Mouse (Mus musculus) testis, postnatal 14 days (tissue): ENCODE results near the gene Ube2b.

Experiments
- DNase-seq: peaks from one replicate; pipeline ENCODE4 v3.0.0; 2021; ENCODE audit warnings: low spot score

Ube2b gene

GRCm38 (mm10) chr11:51967443-51968401 lies 32.8 kb downstream of the Ube2b start, which contains the start of gene Cdkn2aipnl:
TSS of gene Cdkn2aipnl (plus strand) at chr11:51967661.
- peak; percentile 93 for DNase-seq

GRCm38 (mm10) chr11:51966651-51967050 lies 33.9 kb downstream of the Ube2b start:
- DNase-seq: no peak

DNA sequence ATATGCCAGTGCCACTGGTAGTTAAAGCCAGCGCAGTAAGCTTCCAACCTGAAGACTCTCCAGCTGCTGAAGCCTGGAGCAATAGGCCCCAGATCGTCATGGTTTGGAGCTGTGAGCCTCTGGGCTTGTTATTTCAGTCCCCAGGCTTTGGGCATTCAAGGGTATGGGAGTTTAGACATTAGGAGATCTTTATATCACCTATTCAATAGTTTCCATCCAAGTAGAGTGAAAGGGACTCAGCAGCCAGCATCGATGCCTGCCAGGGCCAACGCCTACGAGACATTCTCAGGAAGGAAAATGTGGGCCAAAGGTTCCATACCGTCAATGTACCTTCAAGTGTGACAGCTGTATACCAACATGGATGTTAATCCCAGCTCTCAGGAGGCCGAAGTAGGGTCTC lies 38.3 kb downstream of the Ube2b start:
- no peak for DNase-seq

DNA sequence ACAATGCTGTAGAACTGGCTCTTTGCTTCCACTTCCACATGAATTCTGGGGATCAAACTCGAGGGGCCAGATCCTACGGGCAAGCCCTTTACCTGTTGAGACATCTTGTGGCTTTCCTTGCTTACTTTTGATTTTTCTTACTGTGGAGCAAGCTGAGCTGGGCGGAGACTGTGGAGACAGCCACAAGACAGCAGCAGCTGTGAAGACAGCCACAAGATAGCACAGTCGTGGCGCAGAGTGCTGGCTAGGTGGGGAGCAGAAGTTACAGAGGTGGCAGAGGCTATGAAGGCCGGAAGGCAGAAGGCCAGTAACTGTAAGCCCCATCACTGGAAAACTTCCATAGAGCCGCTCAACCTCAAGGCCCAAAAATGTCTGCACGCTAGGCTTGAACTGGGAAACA lies 38.8 kb downstream of the Ube2b start:
- DNase-seq: no peak

GRCm38 (mm10) chr11:51960967-51961471 lies 39.5 kb downstream of the Ube2b start:
- no peak for DNase-seq

DNA sequence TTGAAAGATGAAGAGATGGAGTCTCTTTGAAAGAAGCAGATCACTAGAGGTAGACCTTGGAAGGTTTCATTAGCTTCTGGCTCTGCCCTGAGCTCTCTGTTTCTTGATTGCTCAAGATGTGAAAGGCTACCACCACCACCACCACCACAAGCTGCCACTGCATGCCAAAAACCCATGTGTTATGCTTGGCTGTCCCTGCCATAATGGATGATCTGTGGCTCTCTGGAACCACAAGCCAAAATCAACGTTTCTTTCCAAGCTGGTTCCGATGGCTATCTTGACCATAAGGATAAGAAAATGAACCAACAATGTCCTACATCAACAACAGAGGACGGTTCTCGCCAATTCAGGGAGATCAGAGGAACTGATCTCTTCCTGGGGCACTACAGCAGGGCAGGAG lies 40.5 kb downstream of the Ube2b start:
- DNase-seq: no peak

- DNase-seq: no peak
Measured at GRCm38 (mm10) chr11:51959511-51959910, 41.1 kb downstream of the Ube2b start.

DNA sequence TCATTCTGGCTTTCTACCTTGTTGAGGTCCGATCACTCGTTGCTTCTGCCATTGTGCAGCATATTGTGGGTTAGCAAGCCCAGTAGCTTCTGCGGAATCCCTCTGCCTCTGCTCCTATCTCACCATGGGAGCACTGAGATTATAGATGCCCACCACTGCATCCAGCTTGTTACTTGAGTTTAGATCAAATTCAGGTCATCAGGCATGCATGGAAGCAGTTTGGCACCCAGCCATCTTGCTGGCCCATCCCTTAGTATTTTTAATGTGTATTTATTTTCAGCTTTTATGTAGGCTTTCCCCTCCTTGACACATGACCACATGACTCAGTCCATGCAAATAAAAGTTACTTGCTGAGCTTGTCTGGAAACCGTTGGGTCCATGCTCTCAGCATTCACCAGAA lies 42.8 kb downstream of the Ube2b start:
- no peak for DNase-seq

GRCm38 (mm10) chr11:51956112-51956511 lies 44.5 kb downstream of the Ube2b start:
- DNase-seq: no peak

DNA sequence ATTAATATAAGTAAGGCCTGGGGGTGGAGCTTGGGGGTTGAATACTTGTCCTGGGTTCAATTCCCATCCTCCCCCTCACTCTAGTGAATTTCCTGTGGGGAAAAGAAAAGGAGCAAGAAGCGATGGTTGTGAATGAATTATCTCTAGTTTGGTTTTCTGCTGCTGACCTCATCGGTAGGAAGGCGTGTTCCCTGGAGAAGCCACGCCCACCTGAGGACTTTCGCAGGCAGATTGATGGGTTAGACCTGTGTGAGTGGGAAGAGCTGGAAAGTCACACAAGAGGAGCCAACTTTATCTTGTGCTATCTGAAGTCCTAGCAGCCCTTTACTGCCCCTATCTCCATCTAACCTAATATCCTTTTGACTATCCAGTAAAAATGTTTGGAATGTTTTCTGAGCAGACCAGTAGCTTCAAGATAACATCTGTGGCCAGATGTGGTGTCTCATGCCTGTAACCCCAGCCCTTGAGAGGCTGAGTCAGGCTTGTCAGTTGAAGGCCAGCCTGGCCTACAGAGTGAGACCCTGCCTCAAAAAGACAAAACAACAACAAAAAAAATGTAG lies 48.6 kb downstream of the Ube2b start:
- DNase-seq: no peak

DNA sequence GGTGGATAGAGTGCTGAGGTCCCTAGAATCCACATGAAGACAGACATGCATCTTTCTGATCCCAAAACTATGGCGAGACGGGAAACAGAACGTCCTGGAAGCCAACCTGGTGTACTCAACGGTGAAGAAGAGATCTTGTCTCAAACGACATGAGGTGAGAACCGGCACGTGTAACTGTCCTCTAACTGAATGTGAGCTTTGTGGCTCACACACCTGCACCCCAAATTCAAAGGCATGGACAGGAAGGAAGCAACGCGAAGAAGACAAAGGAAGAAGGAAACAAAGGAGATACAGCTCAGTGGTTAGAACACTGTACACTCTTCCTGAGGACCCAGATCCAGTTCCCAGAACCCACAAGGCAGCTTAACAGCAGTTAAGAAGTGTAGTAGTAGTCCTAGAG lies 50.6 kb downstream of the Ube2b start:
- no peak for DNase-seq

GRCm38 (mm10) chr11:51949155-51949840 lies 51.3 kb downstream of the Ube2b start:
- no peak for DNase-seq

DNA sequence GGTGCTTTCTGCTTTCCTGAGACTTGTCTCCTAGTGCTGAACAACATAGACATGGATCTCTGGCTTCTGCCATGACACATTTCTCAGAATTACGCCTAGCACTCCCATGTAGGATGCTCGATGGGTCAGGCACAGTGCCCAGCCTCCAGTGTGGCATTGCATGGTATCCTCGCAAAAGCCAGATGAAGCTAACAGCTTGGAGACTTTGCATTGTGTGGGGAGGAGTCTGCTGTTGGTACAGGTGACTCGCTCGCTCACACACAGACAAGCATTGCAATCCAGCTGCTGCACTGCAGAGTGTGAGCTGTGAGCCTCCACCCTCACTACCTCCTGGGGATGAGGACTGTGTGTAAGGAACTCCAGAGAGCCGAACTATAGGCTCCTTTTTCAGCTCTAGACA lies 54.4 kb downstream of the Ube2b start:
- DNase-seq: no peak

DNA sequence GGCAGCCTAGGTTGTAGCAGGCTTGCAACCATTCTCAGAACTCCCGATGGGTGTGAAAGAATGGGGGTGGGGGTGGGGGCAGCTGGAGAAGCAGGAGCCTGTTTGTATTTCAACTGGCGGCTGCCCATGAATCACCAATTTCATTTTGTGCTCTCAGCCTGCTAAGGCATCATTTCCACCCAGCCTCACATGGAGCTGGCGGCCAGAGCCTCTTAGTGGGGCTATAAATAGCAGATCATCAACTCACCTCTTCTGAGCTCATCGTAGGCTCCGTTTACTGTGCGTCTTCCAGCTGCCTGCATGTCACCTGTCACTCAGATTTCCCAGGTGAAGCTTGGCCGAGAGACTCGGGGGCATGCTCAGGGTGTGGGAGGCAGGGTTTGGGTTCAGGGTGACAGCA lies 55.0 kb downstream of the Ube2b start:
- DNase-seq: no peak

GRCm38 (mm10) chr11:51944239-51944638 lies 56.3 kb downstream of the Ube2b start:
- no peak for DNase-seq

DNA sequence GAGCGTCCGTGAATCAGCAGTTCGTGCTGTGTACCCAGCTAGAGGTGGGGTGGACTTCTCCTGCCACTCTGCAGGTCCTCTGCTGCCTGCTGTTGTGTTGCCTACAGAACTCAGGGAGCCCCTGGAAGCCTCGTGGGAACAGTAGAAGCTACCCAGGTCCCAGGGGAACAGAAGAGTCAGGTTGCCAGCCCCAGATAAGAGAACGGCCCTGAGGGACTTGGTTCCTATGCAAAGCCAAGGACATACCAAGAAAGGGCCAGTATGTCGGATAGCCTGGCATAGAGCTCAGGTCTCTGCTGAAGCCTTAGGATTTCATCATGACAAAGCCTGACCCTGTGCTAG lies 57.1 kb downstream of the Ube2b start:
- no peak for DNase-seq

DNA sequence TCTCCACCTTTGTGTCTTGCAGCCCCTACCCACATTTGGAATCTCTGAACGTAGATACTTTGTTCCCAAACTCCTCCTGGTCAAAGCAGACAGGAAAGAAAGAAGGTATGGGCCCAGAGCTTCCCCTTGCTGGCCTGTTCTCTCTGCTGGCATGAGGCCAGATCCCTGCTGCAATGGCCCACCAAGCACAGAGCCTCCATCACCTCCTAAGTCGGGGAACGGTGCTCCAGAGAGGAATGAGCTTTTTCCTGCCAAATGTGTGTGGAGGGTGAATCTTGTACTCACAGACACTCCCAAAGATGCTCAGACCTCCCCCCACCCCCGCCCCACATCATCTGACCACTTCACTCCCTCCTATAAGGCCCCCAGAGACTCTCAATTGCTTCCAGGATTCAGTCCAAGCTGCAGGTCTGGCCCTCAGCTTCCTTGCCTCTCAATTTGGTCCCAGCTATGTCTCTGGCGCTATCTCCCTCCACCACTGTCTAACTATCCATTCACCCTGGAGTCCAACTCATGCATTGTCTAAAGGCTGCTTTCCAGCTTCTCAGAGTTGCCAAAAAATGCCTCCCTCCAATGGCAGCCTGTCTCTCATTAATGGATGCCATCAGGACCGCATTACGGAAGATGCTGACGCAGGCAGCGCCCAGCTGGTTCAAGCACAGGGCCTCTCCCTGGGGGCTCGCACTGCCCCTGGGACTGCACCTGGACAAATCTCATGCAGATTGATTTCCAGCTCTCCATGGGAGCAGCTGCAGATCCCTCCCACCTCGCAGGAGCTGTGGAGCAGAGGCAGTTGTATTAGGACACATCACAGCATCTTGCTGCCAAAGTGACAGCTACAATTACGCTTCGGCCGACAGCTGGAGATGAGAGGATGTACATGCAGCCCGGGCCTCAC lies 57.7 kb downstream of the Ube2b start:
- DNase-seq: peak; percentile 30

DNA sequence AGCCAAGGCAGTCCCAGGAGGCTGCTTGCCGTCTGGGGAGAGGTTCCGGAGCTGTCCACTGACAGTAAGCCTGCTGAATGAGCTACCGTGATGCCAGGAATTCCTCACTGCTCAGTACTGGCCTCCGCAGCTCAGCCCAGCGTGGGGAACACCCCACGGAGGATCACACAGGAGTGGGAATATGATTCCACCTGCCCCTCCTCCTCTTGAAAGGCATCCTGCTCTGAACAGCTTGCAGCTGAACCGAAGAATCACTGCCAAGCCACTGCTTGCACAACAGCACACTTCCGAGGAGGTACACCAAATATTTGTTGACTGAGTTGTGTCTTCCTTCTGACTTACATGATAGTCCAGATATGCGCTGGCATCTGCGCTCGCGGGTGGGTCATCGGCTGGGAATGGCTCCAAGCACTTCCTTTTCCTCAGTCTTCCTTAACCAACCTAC lies 60.0 kb downstream of the Ube2b start:
- no peak for DNase-seq

DNA sequence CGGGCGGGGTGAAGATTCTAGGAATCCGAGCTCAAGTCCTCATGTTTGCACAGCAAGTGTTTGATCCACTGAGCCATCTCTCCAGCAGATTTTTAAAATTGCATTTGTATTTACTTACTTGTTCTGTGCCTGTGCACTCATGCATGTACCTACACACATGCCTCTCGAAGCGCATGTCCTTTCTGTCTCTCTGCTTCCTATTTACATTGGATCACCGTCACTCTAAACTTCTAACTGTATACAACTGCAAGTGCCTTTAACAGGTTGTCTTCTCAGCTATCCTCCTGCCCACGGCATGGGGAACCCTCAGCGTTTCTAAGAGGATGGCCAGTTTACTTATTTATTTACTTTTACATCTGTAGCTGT lies 61.0 kb downstream of the Ube2b start:
- DNase-seq: no peak

DNA sequence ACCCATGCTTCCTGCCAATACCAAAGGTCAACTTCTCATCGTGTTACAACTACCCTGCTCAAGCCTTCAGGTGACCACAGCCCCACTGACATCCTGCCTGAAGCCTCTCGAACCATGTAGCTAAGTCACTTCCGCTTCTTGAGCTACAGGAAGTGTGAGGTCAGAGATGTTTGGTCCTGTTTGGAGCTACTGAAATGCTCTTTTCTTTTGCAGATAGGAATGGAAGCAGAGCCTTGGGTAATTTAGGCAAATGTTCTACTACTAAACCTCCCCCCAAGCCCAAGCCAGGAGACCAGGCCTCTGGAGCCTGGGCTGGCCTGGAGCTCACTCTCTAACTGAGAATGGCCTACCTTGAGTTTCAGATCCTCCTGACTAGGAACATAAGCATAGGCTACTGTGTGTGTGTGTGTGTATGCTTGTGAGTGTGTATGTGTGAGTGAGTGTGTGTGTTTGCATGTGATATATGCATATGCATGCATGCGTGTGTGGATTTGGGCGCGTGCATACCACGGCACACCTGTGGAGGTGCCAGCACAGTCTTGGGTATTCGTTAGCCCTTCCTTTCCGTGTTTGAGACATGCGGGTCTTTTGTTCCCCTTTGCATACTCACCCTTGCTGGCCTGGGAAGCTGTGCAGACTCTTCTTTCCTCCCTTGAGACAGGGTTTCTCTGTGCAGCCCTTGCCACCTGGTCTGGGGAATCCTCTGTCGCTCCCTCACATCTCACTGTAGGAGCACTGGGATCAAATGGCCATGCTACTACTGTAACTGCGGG lies 61.6 kb downstream of the Ube2b start:
- DNase-seq: no peak

DNA sequence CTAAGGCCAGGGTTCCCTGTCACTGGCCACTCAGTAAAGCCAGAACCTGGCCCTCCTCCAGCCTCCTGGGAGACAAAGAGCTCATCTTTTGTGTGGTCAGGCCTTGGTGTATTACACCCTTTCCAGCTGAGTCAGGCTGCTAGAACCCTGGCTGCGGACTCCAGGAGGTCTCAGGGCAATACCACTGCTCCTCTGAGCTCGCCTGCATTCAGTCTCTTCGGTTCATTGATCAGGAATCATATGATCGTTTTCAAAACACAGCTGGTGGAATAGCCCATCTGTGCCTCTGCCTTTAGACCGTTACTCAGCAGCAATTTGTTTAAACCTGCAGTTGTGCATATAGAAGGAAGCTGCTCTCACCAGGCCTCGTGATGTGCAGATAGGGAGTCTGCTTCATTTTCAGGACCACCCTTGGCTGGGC lies 63.2 kb downstream of the Ube2b start:
- no peak for DNase-seq
